ENCODE assay signal across 38 mouse cellular contexts in genomic region chrX:21220422-21220821, GRCm38 (mm10). TPM values are rescaled to one million over a fixed set of nuclear protein-coding genes. Genes with fewer than 3 reads are reported as not detected.
"Had no signal": no experiment of that assay in that cellular context is flagged by ENCODE, and none has a peak within 500 bp of the region (broad histone marks: within the 10 kb centered on the region; RNA-seq: fewer than 3 reads in every experiment).

No protein-coding gene starts in this region.

- ATAC-seq: forebrain, embryonic 13.5 days; forebrain, embryonic 14.5 days; forebrain, embryonic 15.5 days; forebrain, embryonic 16.5 days; forebrain, postnatal 0 days had no signal

- H3K27ac ChIP-seq: embryonic facial prominence, embryonic 10.5 days; embryonic facial prominence, embryonic 12.5 days; embryonic facial prominence, embryonic 13.5 days; embryonic facial prominence, embryonic 15.5 days; forebrain, embryonic 10.5 days; forebrain, embryonic 12.5 days; forebrain, embryonic 13.5 days; forebrain, embryonic 15.5 days; gastrocnemius, adult 2 months had no signal

- H3K36me3 ChIP-seq: embryonic facial prominence, embryonic 10.5 days; embryonic facial prominence, embryonic 12.5 days; embryonic facial prominence, embryonic 13.5 days; embryonic facial prominence, embryonic 15.5 days; forebrain, embryonic 10.5 days; forebrain, embryonic 12.5 days; forebrain, embryonic 15.5 days had no signal

- H3K4me1 ChIP-seq: embryonic facial prominence, embryonic 10.5 days; embryonic facial prominence, embryonic 12.5 days; embryonic facial prominence, embryonic 13.5 days; embryonic facial prominence, embryonic 15.5 days; forebrain, embryonic 10.5 days; forebrain, embryonic 12.5 days; forebrain, embryonic 13.5 days; forebrain, embryonic 15.5 days had no signal

- H3K9ac ChIP-seq: embryonic facial prominence, embryonic 12.5 days; embryonic facial prominence, embryonic 13.5 days; embryonic facial prominence, embryonic 15.5 days; forebrain, embryonic 12.5 days; forebrain, embryonic 13.5 days; forebrain, embryonic 15.5 days; forebrain, postnatal 0 days had no signal

- H3K4me2 ChIP-seq: embryonic facial prominence, embryonic 12.5 days; embryonic facial prominence, embryonic 13.5 days; embryonic facial prominence, embryonic 15.5 days; forebrain, embryonic 12.5 days; forebrain, embryonic 13.5 days; forebrain, embryonic 15.5 days had no signal

- H3K27me3 ChIP-seq: embryonic facial prominence, embryonic 12.5 days; embryonic facial prominence, embryonic 13.5 days; embryonic facial prominence, embryonic 15.5 days; forebrain, embryonic 12.5 days; forebrain, embryonic 13.5 days; forebrain, embryonic 15.5 days had no signal

- H3K9me3 ChIP-seq: embryonic facial prominence, embryonic 12.5 days; embryonic facial prominence, embryonic 13.5 days; embryonic facial prominence, embryonic 15.5 days; forebrain, embryonic 10.5 days; forebrain, embryonic 12.5 days; forebrain, embryonic 15.5 days had no signal

- H3K4me3 ChIP-seq: embryonic facial prominence, embryonic 10.5 days; embryonic facial prominence, embryonic 12.5 days; embryonic facial prominence, embryonic 13.5 days; embryonic facial prominence, embryonic 15.5 days; erythroblast, embryonic 14.5 days; forebrain, embryonic 10.5 days; forebrain, embryonic 12.5 days; forebrain, embryonic 13.5 days; forebrain, embryonic 15.5 days; gastrocnemius, adult 2 months had no signal

- DNase-seq: cerebellum, adult 8-10 months; cerebellum, adult 9-10 months; cerebellum, adult 9-11 months; cerebellum, postnatal 10 days; cerebellum, postnatal 14 days; cerebellum, postnatal 25 days; cerebellum, postnatal 36 days; embryo, embryonic 11 days; forebrain, postnatal 0 days; gastrocnemius, adult 2 months; gastrocnemius, postnatal 10 days; gastrocnemius, postnatal 14 days; gastrocnemius, postnatal 25 days; gastrocnemius, postnatal 36 days; heart, adult 18-20 months had no signal

RNA-seq across cellular contexts. Expression of gene Gm21876, which starts 45.0 kb away (rescaled TPM):
- total RNA-seq: common myeloid progenitor, adult 5-6 weeks; forebrain, postnatal 0 days; gastrocnemius, adult 18-20 months; gastrocnemius, adult 2 months; gastrocnemius, adult 8-10 months; gastrocnemius, postnatal 10 days; gastrocnemius, postnatal 14 days; gastrocnemius, postnatal 25 days; gastrocnemius, postnatal 36 days; gastrocnemius, postnatal 4 days; granulocyte monocyte progenitor cell, adult 5-6 weeks; heart, adult 18-20 months; heart, adult 8-10 months had no signal
- polyA plus RNA-seq: cortical plate, adult 2 months; embryonic facial prominence, embryonic 10.5 days; embryonic facial prominence, embryonic 11.5 days; embryonic facial prominence, embryonic 12.5 days; embryonic facial prominence, embryonic 13.5 days; embryonic facial prominence, embryonic 14.5 days; embryonic facial prominence, embryonic 15.5 days; erythroblast, embryonic 14.5 days; forebrain, embryonic 10.5 days; forebrain, embryonic 11.5 days; forebrain, embryonic 12.5 days; forebrain, embryonic 13.5 days; forebrain, embryonic 14.5 days; forebrain, embryonic 15.5 days; forebrain, embryonic 16.5 days; forebrain, postnatal 0 days; frontal cortex, adult 2 months; gonadal fat pad, adult 2 months had no signal
